Mouse (Mus musculus): Measurements from ENCODE around the gene Rps6ka2.
"Not testable (repeated sequence)": the region's sequence is repeated elsewhere in the genome, so short reads cannot be mapped to it uniquely, and the experiment has no call there.

Gene Rps6ka2

DNA sequence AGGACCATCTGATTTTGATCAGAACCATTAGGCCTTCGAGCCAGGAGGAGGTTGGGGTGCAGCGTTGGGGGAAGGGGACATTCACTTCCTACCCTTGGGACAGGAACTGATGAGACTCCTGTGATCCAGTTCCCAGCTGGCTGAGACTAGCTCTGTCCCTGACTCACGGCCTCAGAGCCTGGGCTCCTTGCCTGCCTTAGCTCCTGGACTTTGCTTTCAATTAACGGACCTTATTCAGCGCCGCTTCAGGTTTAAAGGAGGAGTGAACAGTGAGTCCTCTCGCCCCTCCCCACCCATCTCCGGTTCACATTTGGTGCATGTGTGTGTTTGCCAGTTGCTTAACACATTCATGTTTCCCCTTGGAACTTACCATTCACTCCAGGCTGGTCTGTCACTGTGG is 100.6 kb downstream of the Rps6ka2 start:
- DNase-seq (ENCODE audit: low read depth): no peak

DNA sequence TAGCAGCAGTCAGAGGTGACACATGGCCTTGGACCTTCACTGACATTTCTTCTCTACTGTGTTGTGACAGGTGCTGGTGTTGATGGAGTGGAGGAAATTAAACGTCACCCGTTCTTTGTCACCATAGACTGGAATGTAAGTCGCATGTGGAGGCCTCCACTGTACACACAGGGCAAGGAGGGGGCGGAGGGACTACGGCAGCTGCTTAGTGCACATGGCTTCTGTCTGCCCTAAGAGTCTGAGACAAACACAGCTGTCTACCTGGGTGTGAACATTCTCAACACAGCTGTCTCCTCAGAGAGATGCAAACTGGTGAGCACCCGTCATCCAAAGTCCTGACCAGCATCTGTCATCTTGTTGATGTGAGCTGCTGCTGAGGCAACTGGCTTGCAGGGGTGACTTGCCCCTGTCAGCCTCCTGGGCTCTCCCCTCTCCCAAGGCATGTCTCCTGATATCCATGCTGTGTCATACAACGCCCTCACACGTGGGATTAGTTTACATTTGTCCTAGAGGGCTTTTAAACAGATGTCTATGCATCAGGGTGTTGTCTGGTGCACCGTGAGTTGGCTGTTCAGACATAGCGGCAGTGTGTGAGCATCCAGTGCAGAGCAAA is 101.7 kb downstream of the Rps6ka2 start:
- no peak for DNase-seq (ENCODE audit: low read depth)

DNA sequence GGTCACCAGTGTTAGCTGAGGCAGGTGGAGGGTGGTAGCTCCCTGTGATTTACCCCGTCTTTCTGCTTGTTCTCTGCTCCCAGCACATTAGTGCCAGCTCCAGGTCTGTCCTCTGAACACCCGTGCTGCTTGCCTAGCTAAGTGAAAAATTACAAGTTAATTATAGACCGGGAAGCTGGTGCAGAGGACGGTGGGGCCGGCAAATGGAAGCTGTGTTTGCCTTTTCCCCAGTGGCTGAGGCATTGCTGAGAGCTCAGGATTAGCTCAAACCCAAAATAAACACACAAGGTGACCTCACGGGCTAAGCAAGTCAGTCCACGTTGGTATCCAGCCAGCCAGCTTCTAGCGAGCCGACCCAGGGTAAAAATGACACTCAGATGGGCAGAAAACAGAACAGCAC is 103.1 kb downstream of the Rps6ka2 start:
- DNase-seq (ENCODE audit: low read depth): no peak

DNA sequence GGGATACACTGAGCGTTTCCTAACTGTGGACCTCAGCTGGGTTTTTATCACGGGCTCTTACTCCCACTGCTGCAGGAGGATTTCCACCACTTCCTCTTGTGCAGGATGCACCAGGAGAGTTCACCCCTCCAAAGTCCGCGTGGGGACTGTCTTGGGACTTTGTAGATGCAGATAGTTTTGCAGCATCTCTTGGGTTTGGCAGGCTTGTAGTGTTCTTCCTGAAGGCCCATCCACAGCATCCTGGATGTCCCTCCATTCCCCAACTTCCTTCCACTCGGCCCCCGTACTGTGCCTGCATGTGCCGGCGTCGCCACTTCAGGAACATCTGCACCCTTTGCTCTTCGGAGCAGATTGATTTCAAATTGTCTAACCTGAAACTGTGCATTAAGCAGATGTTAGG is 103.9 kb downstream of the Rps6ka2 start:
- DNase-seq (ENCODE audit: low read depth): no peak

DNA sequence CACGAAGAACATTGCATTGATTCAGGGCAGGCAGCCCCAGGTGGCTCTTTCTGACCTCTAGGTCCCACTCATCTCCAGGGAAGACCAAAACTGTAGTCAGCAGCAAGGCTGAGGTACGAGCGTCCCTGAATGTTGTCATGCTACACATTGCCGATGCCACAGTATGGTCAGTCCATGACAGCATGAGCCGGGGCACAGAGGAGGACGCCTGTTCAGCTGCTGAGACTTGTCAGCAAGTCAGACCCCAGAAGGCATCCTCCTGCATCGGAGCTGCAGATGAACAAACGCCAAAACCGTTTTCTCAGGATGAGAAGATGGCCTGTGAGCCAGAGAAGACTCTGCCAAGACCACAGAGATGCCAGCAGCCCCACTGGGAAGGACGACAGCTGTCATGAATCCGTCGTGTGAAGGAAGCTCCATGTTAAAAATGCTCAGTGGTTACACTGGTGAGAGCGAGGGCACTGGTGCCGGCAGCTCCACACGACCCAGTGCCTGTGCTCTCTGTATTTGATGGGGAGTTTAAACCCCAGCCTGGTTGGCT is 108.9 kb downstream of the Rps6ka2 start:
- DNase-seq (ENCODE audit: low read depth): no peak

DNA sequence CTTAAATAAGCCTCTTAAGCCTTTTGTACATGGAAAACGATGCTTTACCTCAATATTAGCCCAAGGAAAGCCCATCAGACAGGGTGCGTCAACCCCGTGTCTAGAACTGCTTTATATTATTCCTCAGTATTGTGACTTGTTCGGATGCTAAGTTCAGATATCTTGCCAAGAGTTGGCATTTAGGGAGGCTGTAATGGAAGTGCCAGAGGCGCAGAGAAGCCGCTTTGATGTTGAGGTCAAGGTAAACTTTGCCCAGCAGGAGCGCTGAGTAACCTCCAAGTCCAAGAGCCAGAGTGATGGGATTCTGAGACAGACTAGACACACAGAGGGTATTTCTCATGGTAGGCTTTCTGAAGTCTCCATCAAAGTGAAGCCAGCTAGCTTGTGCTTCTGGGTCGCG is 109.3 kb downstream of the Rps6ka2 start:
- DNase-seq (ENCODE audit: low read depth): no peak

DNA sequence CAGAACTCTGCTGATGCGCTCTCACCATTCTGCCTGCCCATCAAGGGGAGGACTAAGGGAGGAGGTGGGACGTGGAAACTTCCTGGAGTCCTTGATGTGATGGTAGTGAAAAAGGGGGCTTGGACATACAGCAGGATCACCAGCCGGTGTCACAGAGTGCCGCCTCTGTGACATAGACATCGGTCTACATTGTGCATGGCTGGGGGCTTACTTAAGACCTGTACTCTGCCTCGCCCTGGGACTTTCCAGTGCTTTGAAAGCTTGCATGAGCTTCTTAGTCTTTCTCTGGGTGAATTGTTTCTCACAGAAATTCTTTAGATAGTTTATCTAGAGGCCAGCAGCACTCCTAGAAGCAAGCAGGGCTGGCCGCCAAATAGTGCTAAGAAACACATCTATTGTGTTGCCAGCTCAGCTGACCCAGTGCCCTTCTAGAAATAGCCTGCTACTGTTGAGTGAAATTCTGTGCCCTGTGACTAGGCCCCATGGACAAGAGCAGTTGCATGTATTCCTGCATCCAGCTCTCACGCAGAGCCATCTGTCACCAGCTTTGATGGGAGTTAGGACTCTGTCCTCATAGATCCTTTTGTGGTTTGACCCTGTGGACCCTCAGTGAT is 114.5 kb downstream of the Rps6ka2 start:
- DNase-seq (ENCODE audit: low read depth): no peak

DNA sequence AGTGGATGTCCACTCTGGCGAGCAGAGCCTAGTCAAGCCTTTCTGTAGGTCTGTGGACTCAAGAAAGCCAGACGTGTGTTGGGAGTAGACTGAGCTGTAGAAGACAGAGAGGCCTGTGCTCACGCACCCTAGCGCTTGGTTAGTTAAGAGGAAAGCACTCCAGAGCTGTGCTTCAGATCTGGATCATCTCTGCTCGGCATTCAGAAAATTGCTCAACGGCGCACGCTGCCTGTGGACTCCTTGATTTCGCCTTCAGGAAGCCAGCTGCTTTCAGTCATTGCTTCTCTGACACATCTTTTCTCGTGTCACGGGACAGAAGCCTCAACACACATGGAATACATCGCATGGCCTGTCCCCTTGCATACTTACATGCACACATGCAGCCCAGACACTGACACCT is 115.4 kb downstream of the Rps6ka2 start:
- no peak for DNase-seq (ENCODE audit: low read depth)

DNA sequence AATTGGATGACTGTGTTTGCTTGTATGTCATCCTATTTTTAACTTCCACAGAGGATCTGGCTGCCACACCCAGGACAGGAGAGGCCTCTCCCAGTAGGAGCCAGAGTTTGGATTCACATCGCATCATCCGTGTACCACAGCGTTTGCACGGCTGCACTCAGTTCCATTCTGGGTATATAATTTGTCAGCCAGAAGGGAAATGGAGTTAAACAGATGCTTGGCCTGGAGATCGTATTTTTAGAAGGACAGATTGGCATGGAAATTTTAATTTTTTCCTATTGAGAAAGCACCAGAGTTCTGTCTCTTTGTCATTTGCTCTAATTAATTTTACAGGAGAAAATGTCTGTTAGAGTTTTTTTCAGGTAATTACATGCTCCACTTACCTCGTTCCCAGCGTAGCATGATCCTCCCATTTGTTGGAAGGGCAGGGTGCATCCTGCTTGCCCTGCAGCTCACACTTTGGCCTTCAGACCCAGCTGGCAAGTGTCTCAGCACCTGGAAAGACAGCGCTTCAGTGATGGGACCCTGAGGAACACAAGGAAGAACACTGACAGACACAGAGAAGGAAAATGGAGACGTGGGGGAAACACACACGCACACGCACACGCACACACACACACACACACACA is 116.6 kb downstream of the Rps6ka2 start:
- no peak for DNase-seq (ENCODE audit: low read depth)

DNA sequence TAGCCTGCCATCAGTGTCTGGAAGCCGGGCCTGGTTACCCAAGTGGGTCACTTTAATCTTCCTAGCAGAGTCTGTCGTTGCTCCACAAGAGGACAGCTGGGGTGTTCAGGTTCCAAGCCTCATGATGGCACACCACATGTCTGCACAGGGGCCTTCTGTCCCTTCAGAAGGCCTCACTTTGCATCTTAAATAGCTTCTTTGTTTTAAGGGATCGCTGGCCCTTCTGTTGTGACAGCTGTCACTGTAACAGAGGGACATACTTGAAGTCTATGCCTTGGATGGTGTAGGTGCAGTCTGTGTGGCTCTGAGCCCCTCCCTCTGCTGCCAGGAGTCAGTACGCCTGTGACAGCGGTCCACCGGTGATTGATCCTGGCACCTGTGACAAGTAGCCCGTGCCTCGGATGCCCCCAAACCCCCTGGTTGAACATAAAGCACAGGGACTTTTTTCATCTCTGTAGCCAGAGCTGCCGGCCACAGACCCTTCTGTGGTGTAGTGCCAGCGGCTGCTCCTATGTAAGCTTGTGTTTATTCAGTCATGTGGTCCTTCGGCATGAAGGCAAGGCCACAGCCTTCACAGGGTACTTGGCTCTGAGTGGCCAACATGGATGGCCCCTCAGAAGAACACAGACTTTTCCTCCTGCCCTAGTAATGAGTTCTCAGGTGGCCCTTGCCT is 122.2 kb downstream of the Rps6ka2 start:
- DNase-seq (ENCODE audit: low read depth): no peak

DNA sequence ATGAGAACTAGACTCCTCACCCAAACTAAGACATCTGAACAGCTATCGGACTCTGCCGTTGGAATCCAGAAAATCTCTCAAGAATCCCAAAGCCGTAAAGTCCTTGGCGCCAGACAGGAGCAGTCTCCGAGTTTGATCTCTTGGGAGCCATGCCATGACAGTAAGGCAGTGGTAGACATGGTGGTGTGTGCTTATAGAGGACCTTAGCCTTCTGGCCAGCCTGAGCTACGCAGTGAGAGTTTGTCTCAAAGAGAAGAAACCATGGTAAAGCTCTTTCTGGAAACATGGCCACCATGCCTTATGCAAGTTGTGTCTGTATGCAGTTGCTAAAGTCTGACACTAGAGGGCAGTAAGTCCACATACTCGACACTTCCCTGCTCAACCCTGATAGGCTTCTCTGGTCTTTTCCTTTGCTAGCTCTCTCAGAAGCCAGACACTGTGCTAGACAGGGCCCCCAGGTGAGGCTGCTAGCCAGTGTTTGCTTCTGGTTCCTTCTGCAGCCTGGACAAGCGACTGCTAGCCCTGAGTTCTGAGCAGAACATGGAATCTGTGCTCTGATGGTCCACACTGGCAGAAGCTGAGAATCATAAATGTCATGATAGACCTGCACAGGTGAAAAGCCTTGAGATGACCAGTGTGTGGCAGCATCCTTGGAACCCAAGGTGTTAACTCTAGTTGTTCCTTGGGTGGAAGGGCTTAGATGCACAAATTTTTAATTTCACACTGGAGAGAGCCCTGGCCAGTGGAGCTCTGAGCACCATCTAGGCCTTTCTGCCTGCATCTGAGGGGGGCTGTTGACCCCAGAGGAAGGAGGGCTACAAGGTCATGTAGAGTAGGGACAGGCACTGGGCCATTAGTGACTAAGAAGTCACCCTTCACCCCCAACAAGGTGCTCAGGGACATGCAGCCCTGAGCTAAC is 136.6 kb downstream of the Rps6ka2 start:
- peak; percentile 5 for DNase-seq (ENCODE audit: low read depth)

DNA sequence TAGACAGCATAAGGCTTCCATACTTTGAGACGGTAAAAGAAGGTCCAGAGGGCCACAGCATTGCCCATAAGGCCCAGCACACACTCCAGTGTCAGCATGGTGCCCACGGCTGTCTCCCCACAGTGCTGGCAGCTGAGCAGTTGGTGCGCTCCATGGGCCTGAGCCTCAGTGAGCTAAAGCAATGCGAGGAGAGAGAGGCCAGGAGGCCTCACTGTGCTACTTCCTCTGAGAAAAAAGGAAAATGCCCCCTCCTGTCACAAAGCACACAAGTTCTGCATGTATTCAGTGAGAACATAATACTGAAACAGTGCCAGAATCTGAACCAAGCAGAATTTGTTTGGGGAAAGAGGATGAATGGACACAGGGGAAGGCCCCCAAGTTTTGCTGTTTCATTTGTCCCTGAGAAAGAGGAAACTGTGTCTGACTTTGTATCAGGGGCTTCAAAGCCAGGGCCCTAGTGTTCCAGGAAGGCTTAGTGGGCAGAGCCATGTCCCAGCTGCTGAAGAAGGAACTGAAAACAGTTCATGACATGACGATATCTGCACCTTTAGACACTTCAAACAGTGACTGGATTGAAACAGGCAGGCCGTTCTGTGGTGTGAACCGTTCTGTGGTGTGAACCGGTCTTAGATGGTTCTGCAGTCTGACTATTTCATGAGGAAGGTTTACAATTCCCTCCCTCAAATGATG is 145.9 kb downstream of the Rps6ka2 start:
- DNase-seq (ENCODE audit: low read depth): not testable (repeated sequence)

DNA sequence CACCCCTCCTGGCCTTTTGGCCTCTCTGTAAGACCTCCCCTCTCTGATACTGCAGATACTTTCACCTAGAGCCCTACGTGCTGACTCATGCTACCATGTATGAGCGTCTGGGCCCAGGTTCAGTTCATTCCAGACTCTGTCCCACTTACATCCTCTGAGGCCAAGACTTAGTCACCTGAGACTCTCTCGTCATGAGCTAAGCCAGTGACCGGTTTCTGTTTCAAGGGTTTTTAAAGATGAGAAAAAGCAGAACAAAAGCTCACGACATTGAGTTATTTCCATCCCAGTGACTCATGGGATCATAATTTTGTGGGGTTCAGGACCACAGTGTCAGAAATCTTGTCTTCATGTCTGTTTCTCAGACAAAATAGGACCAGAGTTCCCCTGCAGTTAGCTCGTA is 149.9 kb downstream of the Rps6ka2 start:
- DNase-seq (ENCODE audit: low read depth): not testable (repeated sequence)

DNA sequence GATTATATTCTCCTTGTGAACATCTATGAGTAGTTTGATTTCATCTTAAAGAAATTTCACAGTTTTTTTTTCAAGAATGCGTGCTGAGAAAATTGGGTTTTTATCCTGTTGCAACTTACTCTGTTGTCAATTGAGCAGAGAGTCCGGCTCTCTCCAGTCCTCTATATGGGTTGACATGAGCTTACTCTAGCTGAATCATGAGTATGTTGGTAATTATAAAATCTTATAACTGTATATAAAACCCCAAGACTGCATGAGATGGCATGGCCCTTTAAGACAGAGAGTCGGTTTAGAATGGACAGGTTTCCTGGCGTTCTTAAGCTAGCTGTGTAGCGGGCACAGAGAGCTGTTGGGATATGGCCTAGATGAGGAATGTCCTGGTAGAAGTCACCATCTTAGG is 154.4 kb downstream of the Rps6ka2 start, which contains the start of gene Tcp10a:
Gene Tcp10a (plus strand): TSS at position 301 of the 400 bp plus-strand sequence.
- DNase-seq (ENCODE audit: low read depth): not testable (repeated sequence)

DNA sequence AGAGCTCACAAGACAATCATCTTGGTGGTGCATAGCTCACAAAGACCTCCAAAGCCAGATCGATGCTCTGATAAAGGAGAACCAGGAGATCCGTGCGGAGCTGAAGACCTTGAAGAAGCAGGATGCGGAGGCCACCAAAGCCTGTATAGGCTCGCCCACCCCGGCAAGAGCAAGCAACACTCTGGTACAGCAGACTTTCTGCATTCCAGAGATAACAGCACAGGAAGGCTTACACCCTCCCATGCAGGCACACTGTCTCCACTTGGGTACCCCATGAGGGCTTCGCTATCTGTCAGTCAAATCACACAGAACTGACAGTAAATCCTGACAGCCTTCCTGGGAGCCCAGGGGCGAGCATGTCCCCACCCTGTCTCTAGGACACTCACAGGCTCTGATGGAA is 156.5 kb downstream of the Rps6ka2 start:
- not testable (repeated sequence) for DNase-seq (ENCODE audit: low read depth)

DNA sequence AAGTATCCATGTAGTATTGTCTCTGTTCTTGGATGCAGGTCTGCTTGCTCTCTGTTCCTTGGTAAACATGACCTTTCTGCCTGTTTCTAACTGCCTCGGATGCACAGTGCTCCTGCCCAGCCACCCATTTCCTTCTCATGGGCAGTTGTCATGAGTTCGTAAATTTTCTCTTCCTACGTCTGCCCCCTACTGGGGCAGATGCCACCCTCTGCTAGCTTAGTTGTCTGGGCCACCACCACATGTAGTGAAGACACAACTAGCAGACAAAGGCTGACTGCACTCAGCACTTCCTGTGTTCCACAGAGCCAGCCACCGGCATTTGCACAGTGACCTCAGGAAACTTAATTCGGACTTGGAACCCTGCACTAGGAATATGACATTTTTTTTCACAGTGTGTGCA is 162.8 kb downstream of the Rps6ka2 start:
- DNase-seq (ENCODE audit: low read depth): not testable (repeated sequence)

DNA sequence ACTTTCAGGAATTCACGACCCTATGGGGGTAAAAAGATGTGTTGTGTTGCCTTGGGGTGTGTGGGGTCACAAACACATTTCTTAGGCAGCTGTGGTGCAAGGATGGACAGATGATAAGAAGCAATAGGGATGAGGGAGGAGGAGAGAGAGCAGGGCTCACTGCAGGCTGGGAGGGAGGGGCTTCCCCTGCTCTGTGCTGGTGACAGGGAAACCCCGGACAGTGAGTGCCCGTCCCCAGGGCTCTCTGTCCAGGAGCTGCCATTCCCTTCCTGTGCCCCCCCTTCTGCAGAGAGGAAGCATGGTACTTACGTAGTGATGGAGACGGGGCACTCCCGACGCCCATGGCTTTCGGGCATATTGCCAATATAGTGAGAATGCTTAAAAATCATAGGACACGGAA is 167.5 kb downstream of the Rps6ka2 start:
- not testable (repeated sequence) for DNase-seq (ENCODE audit: low read depth)

DNA sequence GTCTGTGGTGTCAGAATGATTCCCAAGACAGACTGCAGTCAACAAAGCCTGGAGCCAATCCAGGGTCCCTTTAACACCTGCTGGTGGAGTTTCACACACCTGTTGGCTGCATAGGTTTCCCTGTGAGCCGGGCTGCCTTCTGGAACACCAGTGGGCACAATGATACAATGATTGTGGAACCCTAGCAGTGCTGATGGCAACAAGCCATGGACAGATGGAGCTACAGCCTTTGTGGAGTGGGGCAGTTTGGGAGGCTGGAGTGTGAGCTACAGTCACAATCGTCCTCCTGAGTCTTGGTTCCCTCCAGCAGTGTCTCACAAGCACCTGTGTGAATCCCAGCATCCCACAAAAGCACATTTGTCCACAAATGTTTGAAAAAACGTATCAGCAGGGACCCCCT is 178.8 kb downstream of the Rps6ka2 start:
- DNase-seq (ENCODE audit: low read depth): not testable (repeated sequence)

DNA sequence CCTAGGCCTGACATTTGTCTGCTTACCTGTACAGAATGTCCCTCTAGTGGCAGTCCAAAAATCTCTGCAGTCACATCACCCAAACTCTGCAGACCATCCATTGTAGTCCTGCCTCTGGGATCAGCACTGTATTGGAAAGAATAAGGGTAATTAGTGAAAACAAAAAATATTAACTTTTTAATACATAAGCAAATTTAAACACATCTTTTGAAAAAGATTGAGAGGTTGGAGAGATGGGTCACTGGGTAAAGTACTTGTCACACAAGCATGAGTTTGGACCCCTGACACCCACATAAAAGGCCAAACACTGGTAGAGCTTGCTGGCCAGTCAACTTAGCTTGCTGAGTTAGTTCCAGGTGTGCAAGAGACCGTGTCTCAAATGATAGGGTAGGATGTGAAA is 182.7 kb downstream of the Rps6ka2 start, which contains the start of gene Ttll2:
Gene Ttll2 (minus strand): TSS at position 101 of the 400 bp plus-strand sequence.
- not testable (repeated sequence) for DNase-seq (ENCODE audit: low read depth)
